Mouse (Mus musculus): ENCODE results near the gene Sf3b2. TPM values are rescaled to one million over a fixed set of nuclear protein-coding genes. Genes with fewer than 3 reads are reported as not detected.
"Not testable (repeated sequence)": the region's sequence is repeated elsewhere in the genome, so short reads cannot be mapped to it uniquely, and the experiment has no call there.

Sf3b2 gene
- polyA plus RNA-seq, 1 experiment from 2014 or later = 418 TPM

GRCm38 (mm10) chr19:5269392-5269791 lies 25.9 kb downstream of the Sf3b2 start:
- peaks cover 5% of the 10 kb centered on the region; the same call in 1 of the 2 replicates for H3K4me1 ChIP-seq (replicated peaks; ENCODE audit: control insufficient read depth, insufficient read depth, low read length)
- no peak overlapping the region for H3K4me3 ChIP-seq (ENCODE audit: low read depth, low read length)
- no peak overlapping the region for H3K9ac ChIP-seq (ENCODE audit: low read length)
- DNase-seq (ENCODE audit: low spot score) (no peak), ATAC-seq (replicated peaks; ENCODE audit: low FRiP score) (no peak)
- H3K27ac ChIP-seq (ENCODE audit: low read depth, low read length) = no peak overlapping the region
- no peaks in the 10 kb centered on the region; the same call in 1 of the 2 replicates for H3K36me3 ChIP-seq (ENCODE audit: control insufficient read depth, insufficient read depth, low read length)
- no peak overlapping the region for H3K4me2 ChIP-seq (ENCODE audit: low read depth, low read length, severe bottlenecking)
- no peaks in the 10 kb centered on the region for H3K27me3 ChIP-seq (ENCODE audit: control insufficient read depth, insufficient read depth, low read length)
- no peaks in the 10 kb centered on the region for H3K9me3 ChIP-seq (ENCODE audit: control insufficient read depth, low read length)
- 86% methylated on average over 5 of the region's 5 CpGs for WGBS

DNA sequence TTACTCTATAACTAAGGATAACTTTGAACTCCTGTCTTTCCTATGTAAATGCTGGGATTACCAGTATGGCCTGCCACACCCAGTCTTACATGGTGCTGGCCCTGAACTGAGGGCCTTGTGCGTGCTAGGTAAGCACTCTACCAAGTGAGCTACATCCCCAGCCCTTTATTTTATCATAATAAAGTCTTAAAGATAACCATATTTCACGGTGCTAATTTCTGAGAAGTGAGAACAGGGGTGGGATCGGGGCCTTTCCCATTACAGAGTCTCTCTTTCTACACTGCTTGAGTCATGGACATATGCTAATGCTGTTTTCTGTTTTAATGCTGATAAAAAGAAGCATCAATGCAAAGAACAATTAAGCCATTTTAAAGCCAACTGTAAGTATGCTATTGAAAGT lies 26.4 kb downstream of the Sf3b2 start:
- DNase-seq (ENCODE audit: low spot score) (no peak), ATAC-seq (replicated peaks; ENCODE audit: low FRiP score) (no peak)
- no peaks in the 10 kb centered on the region for H3K27me3 ChIP-seq (ENCODE audit: control insufficient read depth, insufficient read depth, low read length)
- WGBS = 91% methylated on average over 3 of the region's 3 CpGs
- no peak overlapping the region for H3K9ac ChIP-seq (ENCODE audit: low read length)
- peaks cover 5% of the 10 kb centered on the region; the same call in 1 of the 2 replicates for H3K4me1 ChIP-seq (replicated peaks; ENCODE audit: control insufficient read depth, insufficient read depth, low read length)
- no peak overlapping the region for H3K4me2 ChIP-seq (ENCODE audit: low read depth, low read length, severe bottlenecking)
- H3K9me3 ChIP-seq (ENCODE audit: control insufficient read depth, low read length) = no peaks in the 10 kb centered on the region
- H3K27ac ChIP-seq (ENCODE audit: low read depth, low read length) = no peak overlapping the region
- no peaks in the 10 kb centered on the region; the same call in 1 of the 2 replicates for H3K36me3 ChIP-seq (ENCODE audit: control insufficient read depth, insufficient read depth, low read length)
- no peak overlapping the region for H3K4me3 ChIP-seq (ENCODE audit: low read depth, low read length)

DNA sequence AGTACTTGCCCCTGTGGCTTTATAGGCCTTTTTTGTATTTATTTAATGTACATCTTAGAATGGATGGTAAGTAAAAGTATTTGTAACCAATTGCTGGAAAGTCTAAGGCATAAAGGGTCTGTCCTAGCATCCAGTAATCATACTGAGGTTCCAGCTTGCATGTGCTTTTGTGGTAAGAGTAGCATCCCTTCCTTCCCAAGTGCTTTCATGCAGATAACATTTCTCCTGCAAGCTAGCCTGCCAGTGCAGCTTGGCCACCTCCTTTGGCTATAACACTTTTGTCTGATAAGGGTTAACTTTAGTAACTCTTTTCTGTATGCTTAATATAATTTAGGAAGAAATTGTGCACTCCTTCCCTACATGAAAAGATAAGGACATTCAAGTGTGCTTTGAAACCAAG lies 27.2 kb downstream of the Sf3b2 start:
- Histone ChIP-seq H3K4me3 (ENCODE audit: low read depth, low read length) (no peak overlapping the region), H3K9me3 (ENCODE audit: control insufficient read depth, low read length) (no peaks in the 10 kb centered on the region), H3K36me3 (ENCODE audit: control insufficient read depth, insufficient read depth, low read length) (no peaks in the 10 kb centered on the region), H3K27me3 (ENCODE audit: control insufficient read depth, insufficient read depth, low read length) (no peaks in the 10 kb centered on the region), H3K4me2 (ENCODE audit: low read depth, low read length, severe bottlenecking) (no peak overlapping the region), H3K27ac (ENCODE audit: low read depth, low read length) (no peak overlapping the region), H3K9ac (ENCODE audit: low read length) (no peak overlapping the region), H3K4me1 (replicated peaks; ENCODE audit: control insufficient read depth, insufficient read depth, low read length) (peaks cover 5% of the 10 kb centered on the region; the same call in 1 of the 2 replicates)
- ATAC-seq (replicated peaks; ENCODE audit: low FRiP score) = no peak
- DNase-seq (ENCODE audit: low spot score) = no peak

GRCm38 (mm10) chr19:5267015-5267414 lies 28.2 kb downstream of the Sf3b2 start:
- no peak overlapping the region for H3K27ac ChIP-seq (ENCODE audit: low read depth, low read length)
- no peaks in the 10 kb centered on the region for H3K36me3 ChIP-seq (ENCODE audit: control insufficient read depth, insufficient read depth, low read length)
- no peak overlapping the region for H3K4me2 ChIP-seq (ENCODE audit: low read depth, low read length, severe bottlenecking)
- no peak overlapping the region for H3K4me3 ChIP-seq (ENCODE audit: low read depth, low read length)
- no peak overlapping the region for H3K9ac ChIP-seq (ENCODE audit: low read length)
- DNase-seq (ENCODE audit: low spot score) (no peak), ATAC-seq (replicated peaks; ENCODE audit: low FRiP score) (no peak)
- no peaks in the 10 kb centered on the region for H3K27me3 ChIP-seq (ENCODE audit: control insufficient read depth, insufficient read depth, low read length)
- no peaks in the 10 kb centered on the region for H3K9me3 ChIP-seq (ENCODE audit: control insufficient read depth, low read length)
- 94% methylated on average over 5 of the region's 5 CpGs for WGBS
- H3K4me1 ChIP-seq (replicated peaks; ENCODE audit: control insufficient read depth, insufficient read depth, low read length) = peaks cover 4% of the 10 kb centered on the region; the same call in 1 of the 2 replicates

GRCm38 (mm10) chr19:5257140-5257539 lies 38.1 kb downstream of the Sf3b2 start:
- WGBS = 65% methylated on average over 3 of the region's 3 CpGs
- no peak for ATAC-seq (replicated peaks; ENCODE audit: low FRiP score)
- DNase-seq (ENCODE audit: low spot score) = no peak
- Histone ChIP-seq H3K27ac (ENCODE audit: low read depth, low read length) (no peak overlapping the region), H3K4me3 (ENCODE audit: low read depth, low read length) (no peak overlapping the region), H3K4me1 (replicated peaks; ENCODE audit: control insufficient read depth, insufficient read depth, low read length) (no peaks in the 10 kb centered on the region), H3K9me3 (ENCODE audit: control insufficient read depth, low read length) (no peaks in the 10 kb centered on the region), H3K27me3 (ENCODE audit: control insufficient read depth, insufficient read depth, low read length) (no peaks in the 10 kb centered on the region), H3K36me3 (ENCODE audit: control insufficient read depth, insufficient read depth, low read length) (no peaks in the 10 kb centered on the region), H3K4me2 (ENCODE audit: low read depth, low read length, severe bottlenecking) (no peak overlapping the region), H3K9ac (ENCODE audit: low read length) (no peak overlapping the region)

DNA sequence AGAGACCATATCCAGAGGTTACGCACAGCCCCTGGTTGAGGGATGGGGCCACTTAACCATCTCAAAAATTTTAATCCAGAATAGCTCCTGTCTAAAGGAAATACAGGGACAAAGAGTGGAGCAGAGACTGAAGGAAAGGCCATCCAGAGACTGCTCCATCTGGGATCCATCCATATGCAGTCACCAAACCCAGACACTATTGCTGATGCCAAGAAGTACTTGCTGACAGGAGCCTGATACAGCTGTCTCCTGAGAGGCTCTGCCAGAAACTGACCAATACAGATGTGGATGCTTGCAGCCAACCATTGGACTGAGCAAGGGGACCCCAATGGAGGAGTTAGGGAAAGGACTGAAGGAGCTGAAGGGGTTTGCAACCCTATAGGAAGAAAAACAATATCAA lies 58.3 kb downstream of the Sf3b2 start:
- WGBS = 91% methylated on average over 1 of the region's 1 CpGs
- H3K4me2 ChIP-seq (ENCODE audit: low read depth, low read length, severe bottlenecking) = not testable (repeated sequence)

DNA sequence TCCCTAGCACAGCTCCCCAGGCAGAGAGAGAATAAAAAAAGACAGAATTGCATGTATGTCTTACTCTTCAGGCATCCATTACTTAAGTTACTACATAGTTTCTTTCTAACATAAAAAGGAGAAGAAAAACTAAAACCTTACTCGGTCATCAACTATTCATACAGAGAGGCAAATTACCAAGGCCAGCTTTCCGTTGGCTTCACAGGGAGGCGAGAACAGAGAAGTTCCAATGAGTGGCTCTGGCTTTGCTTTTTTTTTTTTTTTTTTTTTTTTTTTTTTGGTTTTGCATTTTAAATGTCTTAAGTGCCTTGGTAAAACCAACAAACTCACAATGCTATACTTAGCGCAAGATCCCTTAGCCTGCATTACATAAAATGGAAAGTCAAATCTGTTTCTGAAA lies 62.6 kb downstream of the Sf3b2 start:
- Histone ChIP-seq H3K9me3 (ENCODE audit: control insufficient read depth, low read length) (no peaks in the 10 kb centered on the region), H3K36me3 (ENCODE audit: control insufficient read depth, insufficient read depth, low read length) (no peaks in the 10 kb centered on the region), H3K4me2 (ENCODE audit: low read depth, low read length, severe bottlenecking) (no peak overlapping the region), H3K4me1 (replicated peaks; ENCODE audit: control insufficient read depth, insufficient read depth, low read length) (no peaks in the 10 kb centered on the region), H3K9ac (ENCODE audit: low read length) (no peak overlapping the region), H3K27ac (ENCODE audit: low read depth, low read length) (no peak overlapping the region), H3K27me3 (ENCODE audit: control insufficient read depth, insufficient read depth, low read length) (no peaks in the 10 kb centered on the region), H3K4me3 (ENCODE audit: low read depth, low read length) (no peak overlapping the region)
- 95% methylated on average over 4 of the region's 4 CpGs for WGBS
- DNase-seq (ENCODE audit: low spot score) (no peak), ATAC-seq (replicated peaks; ENCODE audit: low FRiP score) (no peak)

More for the DNA sequence above, 58.3 kb downstream of the Sf3b2 start:
- not testable (repeated sequence) for DNase-seq (ENCODE audit: low spot score); H3K9me3 ChIP-seq (ENCODE audit: control insufficient read depth, low read length); ATAC-seq (replicated peaks; ENCODE audit: low FRiP score); H3K4me3 ChIP-seq (ENCODE audit: low read depth, low read length); H3K27ac ChIP-seq (ENCODE audit: low read depth, low read length); H3K4me1 ChIP-seq (replicated peaks; ENCODE audit: control insufficient read depth, insufficient read depth, low read length); H3K9ac ChIP-seq (ENCODE audit: low read length); H3K27me3 ChIP-seq (ENCODE audit: control insufficient read depth, insufficient read depth, low read length); H3K36me3 ChIP-seq (ENCODE audit: control insufficient read depth, insufficient read depth, low read length)

GRCm38 (mm10) chr19:5230110-5230509 lies 65.1 kb downstream of the Sf3b2 start:
- H3K27ac ChIP-seq (ENCODE audit: low read depth, low read length) = no peak overlapping the region
- DNase-seq (ENCODE audit: low spot score) (no peak), ATAC-seq (replicated peaks; ENCODE audit: low FRiP score) (no peak)
- 92% methylated on average over 2 of the region's 2 CpGs for WGBS
- no peaks in the 10 kb centered on the region for H3K4me1 ChIP-seq (replicated peaks; ENCODE audit: control insufficient read depth, insufficient read depth, low read length)
- H3K9me3 ChIP-seq (ENCODE audit: control insufficient read depth, low read length) = no peaks in the 10 kb centered on the region
- no peaks in the 10 kb centered on the region for H3K27me3 ChIP-seq (ENCODE audit: control insufficient read depth, insufficient read depth, low read length)
- H3K4me2 ChIP-seq (ENCODE audit: low read depth, low read length, severe bottlenecking) = no peak overlapping the region
- no peak overlapping the region for H3K4me3 ChIP-seq (ENCODE audit: low read depth, low read length)
- H3K36me3 ChIP-seq (ENCODE audit: control insufficient read depth, insufficient read depth, low read length) = no peaks in the 10 kb centered on the region
- H3K9ac ChIP-seq (ENCODE audit: low read length) = no peak overlapping the region

DNA sequence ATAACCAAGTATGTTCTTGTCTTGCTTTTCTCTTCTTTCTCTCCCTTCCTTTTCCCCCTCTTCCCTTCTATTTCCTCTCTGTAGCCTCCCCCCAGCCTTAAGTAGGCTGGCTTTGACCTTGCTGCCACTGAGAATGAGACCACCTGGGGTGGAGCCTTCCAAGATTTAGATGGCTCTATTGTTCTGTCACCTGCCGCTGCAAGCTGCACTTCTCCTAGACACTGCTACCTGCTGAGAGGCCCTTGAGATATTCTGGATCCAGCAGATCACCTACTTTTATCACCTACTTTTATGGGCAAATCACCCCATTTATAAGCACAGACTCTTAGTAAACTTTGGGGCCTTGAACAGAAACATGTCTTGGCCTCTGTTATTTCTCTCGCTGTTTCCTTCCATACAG lies 70.6 kb downstream of the Sf3b2 start:
- Histone ChIP-seq H3K9ac (ENCODE audit: low read length) (no peak overlapping the region), H3K9me3 (ENCODE audit: control insufficient read depth, low read length) (no peaks in the 10 kb centered on the region), H3K4me2 (ENCODE audit: low read depth, low read length, severe bottlenecking) (no peak overlapping the region), H3K27ac (ENCODE audit: low read depth, low read length) (no peak overlapping the region), H3K4me3 (ENCODE audit: low read depth, low read length) (no peak overlapping the region), H3K36me3 (ENCODE audit: control insufficient read depth, insufficient read depth, low read length) (no peaks in the 10 kb centered on the region), H3K27me3 (ENCODE audit: control insufficient read depth, insufficient read depth, low read length) (no peaks in the 10 kb centered on the region), H3K4me1 (replicated peaks; ENCODE audit: control insufficient read depth, insufficient read depth, low read length) (no peaks in the 10 kb centered on the region)
- 60% methylated on average over 2 of the region's 2 CpGs for WGBS
- DNase-seq (ENCODE audit: low spot score) (no peak), ATAC-seq (replicated peaks; ENCODE audit: low FRiP score) (no peak)
